Comparison of ENCODE assay signal across 10 mouse cellular contexts in the genomic region with DNA sequence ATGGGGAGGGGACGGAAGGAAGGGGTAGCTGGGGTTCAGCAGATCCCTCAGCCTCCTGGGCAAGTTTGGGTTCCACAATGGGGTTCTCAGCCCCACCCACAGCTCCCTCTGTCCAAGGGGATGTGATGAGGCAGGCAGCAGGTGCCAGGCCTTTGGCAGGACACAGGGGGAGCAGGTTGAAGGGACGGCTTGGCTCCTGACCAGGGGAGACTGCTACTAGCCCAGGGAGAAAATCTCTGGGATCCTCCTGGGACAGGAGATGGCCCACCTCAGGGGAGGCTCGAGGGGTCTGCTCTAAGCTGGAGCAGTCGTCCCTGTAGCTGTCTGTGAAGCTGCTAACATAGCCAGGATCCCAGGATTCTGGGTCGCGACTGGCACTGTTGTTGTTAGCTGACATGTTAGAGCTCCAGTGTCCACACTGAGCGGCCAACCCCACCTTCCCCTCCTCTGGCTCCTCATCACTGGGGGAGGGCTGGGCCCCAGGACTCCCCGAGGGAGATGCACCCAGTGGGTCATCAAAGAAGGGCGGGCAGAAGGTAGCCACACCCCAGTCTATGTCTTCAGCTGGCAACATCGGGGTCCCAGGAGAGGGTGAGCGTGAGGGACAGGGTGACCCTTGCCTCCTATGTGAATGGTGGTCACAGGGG. TPM values are rescaled to one million over a fixed set of nuclear protein-coding genes. Genes with fewer than 3 reads are reported as not detected.
DNase-seq lines count a peak whose midpoint lies in the region; ATAC-seq lines count a peak whose summit lies in the region.
"Had no signal": no experiment of that assay in that cellular context is flagged by ENCODE, and none has a peak within 500 bp of the region (broad histone marks: within the 10 kb centered on the region; RNA-seq: fewer than 3 reads in every experiment).

No protein-coding gene starts in this region.

- H3K27ac ChIP-seq in kidney, embryonic 15.5 days = no peak overlapping the region
- no peak overlapping the region for H3K27ac ChIP-seq in hindbrain, embryonic 16.5 days (ENCODE audit: low read depth, low read length)

- 67% methylated on average over 11 of the region's 11 CpGs for WGBS in kidney, embryonic 15.5 days
- 75% methylated on average over 11 of the region's 11 CpGs for WGBS in hindbrain, embryonic 16.5 days

- peaks cover 23% of the 10 kb centered on the region for H3K4me1 ChIP-seq in kidney, embryonic 15.5 days
- peaks cover 9% of the 10 kb centered on the region for H3K4me1 ChIP-seq in hindbrain, embryonic 16.5 days (ENCODE audit: control insufficient read depth, insufficient read depth, low read depth, low read length)

- peaks cover 4% of the 10 kb centered on the region for H3K36me3 ChIP-seq in kidney, embryonic 15.5 days
- H3K36me3 ChIP-seq in hindbrain, embryonic 16.5 days (ENCODE audit: control insufficient read depth, insufficient read depth, low read length) = peaks cover 33% of the 10 kb centered on the region

- no peak for ATAC-seq in cerebellum, adult (ENCODE audit: insufficient number of reproducible peaks, low FRiP score, low TSS enrichment)
- no peak for ATAC-seq in kidney, embryonic 15.5 days (replicated peaks; ENCODE audit: low FRiP score)
- no peak for ATAC-seq in hindbrain, embryonic 16.5 days

- H3K9me3 ChIP-seq in kidney, embryonic 15.5 days (replicated peaks) = no peaks in the 10 kb centered on the region
- H3K9me3 ChIP-seq in hindbrain, embryonic 16.5 days (ENCODE audit: control insufficient read depth, low read length) = no peaks in the 10 kb centered on the region
- H3K9me3 ChIP-seq: megakaryocyte, embryonic 14.5 days had no signal

- peak overlapping the region; percentile 51 for H3K4me2 ChIP-seq in kidney, embryonic 15.5 days
- peak overlapping the region; percentile 16; the same call in 1 of the 2 replicates for H3K4me2 ChIP-seq in hindbrain, embryonic 16.5 days (ENCODE audit: low read length)

- H3K27me3 ChIP-seq in kidney, embryonic 15.5 days = peaks cover 21% of the 10 kb centered on the region
- H3K27me3 ChIP-seq in hindbrain, embryonic 16.5 days (replicated peaks; ENCODE audit: control insufficient read depth, insufficient read depth, low read length) = no peaks in the 10 kb centered on the region

- 0 out of 2 replicates have a peak overlapping the region, but pooled peaks have one; percentile 21 for H3K4me3 ChIP-seq in kidney, embryonic 15.5 days (replicated peaks)
- H3K4me3 ChIP-seq in hindbrain, embryonic 16.5 days (ENCODE audit: low read length) = no peak overlapping the region
- H3K4me3 ChIP-seq: megakaryocyte, embryonic 14.5 days had no signal

- DNase-seq in cerebellum, adult 18-20 months = peak; percentile 60 to 61
- DNase-seq in kidney, postnatal 25 days = no peak
- peak; percentile 71 for DNase-seq in cerebellum, adult 9-10 months
- DNase-seq in spleen, adult 18-20 months = no peak
- DNase-seq in thymus, postnatal 14 days = no peak
- DNase-seq: adrenal gland, adult 2 months had no signal

- 0 out of 2 replicates have a peak overlapping the region, but pooled peaks have one; percentile 21 for H3K9ac ChIP-seq in kidney, embryonic 15.5 days
- H3K9ac ChIP-seq in hindbrain, embryonic 16.5 days (ENCODE audit: low read depth, low read length) = no peak overlapping the region

RNA-seq across cellular contexts. Expression of gene Aatk, which starts 35.7 kb away (rescaled TPM):
- polyA plus RNA-seq in kidney, embryonic 15.5 days (2015; fragmentation: Nextera tagmentation; extraction: Ambion mirVana) = 2.4 and 3.2 TPM in 2 replicates
- polyA plus RNA-seq in hindbrain, embryonic 16.5 days (2015; fragmentation: Nextera tagmentation; extraction: Ambion mirVana) = 35.6 and 46.6 TPM in 2 replicates

Comparison
In these comparisons a context has a peak if more than half of its experiments do, and no peak if none do; other contexts are left out.
1. DNase-seq: peak in cerebellum, adult 18-20 months (2 of 2) and cerebellum, adult 9-10 months (single experiment); none in kidney, postnatal 25 days (0 of 2), spleen, adult 18-20 months (0 of 2) and thymus, postnatal 14 days (single experiment).